Mouse (Mus musculus) liver, embryonic 14.5 days (tissue): Measurements from ENCODE around the gene Fam240a.

Source experiments
- CTCF ChIP-seq: IDR thresholded peaks from 2 replicates; pipeline ENCODE4 v1.5.1; 2016; ENCODE audit warnings: antibody characterized with exemption, low read depth, control low read depth
- EP300 ChIP-seq: IDR thresholded peaks from 2 replicates; pipeline ENCODE4 v1.6.1; 2016; ENCODE audit warnings: antibody characterized with exemption, low read depth

GRCm38 (mm10) chr9:110953550-110954461 lies 37.1 kb upstream of the Fam240a start:
- TF ChIP-seq CTCF, result peak; percentile 64
- no peak for TF ChIP-seq EP300
